Mouse (Mus musculus) liver, postnatal 0 days (tissue): ENCODE measurements around the gene Gm45837.

Source experiments
- CTCF ChIP-seq: sonication (generic); IDR thresholded peaks from 2 replicates; pipeline ENCODE4 v1.5.1; 2016; ENCODE audit warnings: antibody characterized with exemption, low read depth
- EP300 ChIP-seq: IDR thresholded peaks from 2 replicates; pipeline ENCODE4 v1.6.1; 2016; ENCODE audit warnings: antibody characterized with exemption, low read depth, mild to moderate bottlenecking

DNA sequence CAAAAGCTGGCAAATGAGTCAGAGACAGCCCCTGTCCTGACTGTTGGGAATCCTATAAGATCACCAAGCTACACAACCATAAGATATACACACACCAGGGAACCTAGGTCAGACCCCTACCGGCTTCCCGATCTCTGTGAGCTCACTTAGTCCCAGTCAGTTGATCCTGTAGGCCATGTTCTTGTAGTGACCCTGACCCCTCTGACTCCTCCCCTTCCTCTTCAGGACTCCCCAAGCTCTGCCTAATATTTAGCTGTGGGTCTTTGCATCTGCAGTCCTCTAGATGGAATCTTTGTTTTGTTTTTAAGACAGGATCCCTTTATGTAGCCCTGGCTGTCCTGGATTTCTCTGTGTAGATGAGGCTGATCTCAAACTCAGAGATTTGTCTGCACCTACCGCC is 138.6 kb downstream of the Gm45837 start:
- no peak for TF ChIP-seq CTCF
- TF ChIP-seq EP300 = no peak
